Mouse (Mus musculus): Measurements from ENCODE around the gene Brd2.

The Brd2 gene

GRCm38 (mm10) chr17:34130073-34130947 lies 7.9 kb upstream of the Brd2 start:
- DNase-seq: no peak

GRCm38 (mm10) chr17:34128944-34129791 lies 6.7 kb upstream of the Brd2 start:
- DNase-seq: no peak

- no peak for DNase-seq
Observed at GRCm38 (mm10) chr17:34128264-34128937, 6.0 kb upstream of the Brd2 start.

- peak; percentile 81 for DNase-seq
Observed at GRCm38 (mm10) chr17:34127475-34127874, 5.0 kb upstream of the Brd2 start.

- peak in 1 of 2 experiments; percentile 36 for DNase-seq
Observed at GRCm38 (mm10) chr17:34126826-34127420, 4.5 kb upstream of the Brd2 start.

- DNase-seq: peak; percentile 34 to 47
Observed at GRCm38 (mm10) chr17:34124649-34125048, 2.2 kb upstream of the Brd2 start.

GRCm38 (mm10) chr17:34123518-34123917 lies 1.1 kb upstream of the Brd2 start:
- peak; percentile 56 to 71 for DNase-seq

- DNase-seq: no peak
Observed at GRCm38 (mm10) chr17:34123111-34123510, 677 bp upstream of the Brd2 start.

GRCm38 (mm10) chr17:34121879-34122187 lies 601 bp downstream of the Brd2 start:
- peak; percentile 72 to 77 for DNase-seq

- DNase-seq: peak; percentile 90 to 91
Observed at GRCm38 (mm10) chr17:34121172-34121878, 1.1 kb downstream of the Brd2 start.

GRCm38 (mm10) chr17:34120814-34121171 lies 1.6 kb downstream of the Brd2 start:
- DNase-seq: peak; percentile 89 to 92

- peak; percentile 87 to 93 for DNase-seq
Observed at GRCm38 (mm10) chr17:34120180-34120723, 2.2 kb downstream of the Brd2 start.

GRCm38 (mm10) chr17:34119249-34120179 lies 2.9 kb downstream of the Brd2 start, which contains the start of gene H2-DMa:
H2-DMa (plus strand) TSS chr17:34119541.
- DNase-seq: peak; percentile 99

GRCm38 (mm10) chr17:34118873-34119248 lies 3.6 kb downstream of the Brd2 start:
- DNase-seq: no peak

GRCm38 (mm10) chr17:34118113-34118872 lies 4.1 kb downstream of the Brd2 start:
- DNase-seq: peak; percentile 27 to 37

- DNase-seq: no peak
Observed at GRCm38 (mm10) chr17:34117421-34118112, 4.9 kb downstream of the Brd2 start.

- no peak for DNase-seq
Observed at GRCm38 (mm10) chr17:34116736-34117370, 5.6 kb downstream of the Brd2 start.

- no peak for DNase-seq
Observed at GRCm38 (mm10) chr17:34114114-34114513, 8.3 kb downstream of the Brd2 start.

GRCm38 (mm10) chr17:34110309-34110708 lies 12.1 kb downstream of the Brd2 start:
- no peak for DNase-seq

Data from lung, adult 18-20 months (tissue).